Mouse (Mus musculus): ENCODE data around the gene Plcb3. TPM values are rescaled to one million over a fixed set of nuclear protein-coding genes. Genes with fewer than 3 reads are reported as not detected.
"Not testable (repeated sequence)": the region's sequence is repeated elsewhere in the genome, so short reads cannot be mapped to it uniquely, and the experiment has no call there.

The Plcb3 gene
- polyA plus RNA-seq, 1 experiment from 2014 or later: 44.8 TPM

GRCm38 (mm10) chr19:6997721-6998290, 21.5 kb upstream of the Plcb3 start:
- 89% methylated on average over 9 of the region's 9 CpGs for WGBS
- H3K27ac ChIP-seq: no peak overlapping the region

GRCm38 (mm10) chr19:6996006-6996405, 19.7 kb upstream of the Plcb3 start, which contains the start of the genes Nudt22 and Trpt1:
Gene Nudt22, minus strand, starts transcription at chr19:6996117.
Gene Trpt1, plus strand, starts transcription at chr19:6996131.
- H3K27me3 ChIP-seq: no peaks in the 10 kb centered on the region
- under 1% methylated on average over 24 of the region's 24 CpGs for WGBS
- peak; percentile 80 for ATAC-seq (replicated peaks; ENCODE audit: low FRiP score)
- peak within 1 kb of the TSS; percentile 82 for H3K4me2 ChIP-seq
- peaks cover 54% of the 10 kb centered on the region for H3K4me1 ChIP-seq
- H3K27ac ChIP-seq: peak within 1 kb of the TSS; percentile 80
- H3K4me3 ChIP-seq (replicated peaks): peak within 1 kb of the TSS; percentile 58
- H3K36me3 ChIP-seq: peaks cover 24% of the 10 kb centered on the region
- H3K9ac ChIP-seq: peak within 1 kb of the TSS; percentile 72
- H3K9me3 ChIP-seq (replicated peaks): no peaks in the 10 kb centered on the region

More at GRCm38 (mm10) chr19:6997721-6998290, 21.5 kb upstream of the Plcb3 start:
- Histone ChIP-seq H3K9me3 (replicated peaks) (no peaks in the 10 kb centered on the region), H3K4me3 (replicated peaks) (no peak overlapping the region), H3K4me1 (peaks cover 44% of the 10 kb centered on the region), H3K4me2 (no peak overlapping the region), H3K36me3 (peaks cover 24% of the 10 kb centered on the region), H3K9ac (no peak overlapping the region), H3K27me3 (no peaks in the 10 kb centered on the region)
- ATAC-seq (replicated peaks; ENCODE audit: low FRiP score): no peak

DNA sequence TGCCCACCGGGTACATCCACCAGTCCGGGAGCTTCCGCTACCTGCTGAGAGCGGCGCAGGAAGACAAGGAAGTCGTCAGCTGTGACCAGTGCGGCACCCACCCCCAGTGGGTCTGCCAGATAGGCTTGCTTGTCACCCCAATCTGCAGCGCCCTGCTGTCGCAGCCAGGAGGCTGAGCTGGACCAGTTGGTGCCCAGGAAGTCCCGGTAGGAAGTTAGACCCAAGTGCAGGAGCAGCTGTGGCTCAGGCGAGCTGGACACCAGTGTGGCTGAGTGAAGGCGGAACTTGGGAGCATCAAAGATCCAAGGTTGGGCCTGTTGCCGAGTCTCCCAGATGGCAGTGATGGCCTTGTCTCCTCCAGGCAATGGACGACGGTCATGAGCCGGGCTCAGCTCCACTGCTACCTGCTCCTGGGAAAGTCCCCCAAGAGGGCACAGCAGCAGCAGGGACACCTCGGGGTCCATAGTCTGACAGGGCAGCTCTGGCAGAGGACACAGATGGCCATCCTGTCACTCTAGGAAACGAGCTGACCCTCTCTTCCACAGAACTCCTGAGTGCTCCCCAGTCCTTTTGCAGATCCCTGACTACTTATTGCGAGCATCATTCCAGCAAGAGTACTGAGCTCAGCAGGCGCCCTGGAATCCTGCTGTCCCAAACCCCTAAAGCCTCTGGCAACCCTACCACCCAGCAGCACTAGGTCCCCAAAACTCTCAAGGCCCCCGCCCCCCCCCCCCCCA, 19.2 kb upstream of the Plcb3 start:
- H3K4me2 ChIP-seq: peak overlapping the region; percentile 82

GRCm38 (mm10) chr19:6994489-6994888, 18.2 kb upstream of the Plcb3 start:
- peak overlapping the region; percentile 58 for H3K4me3 ChIP-seq (replicated peaks)
- H3K4me2 ChIP-seq: peak overlapping the region; percentile 82
- ATAC-seq (replicated peaks; ENCODE audit: low FRiP score): no peak
- H3K27me3 ChIP-seq: no peaks in the 10 kb centered on the region
- H3K9me3 ChIP-seq (replicated peaks): no peaks in the 10 kb centered on the region
- peak overlapping the region; percentile 39; the same call in 1 of the 2 replicates for H3K27ac ChIP-seq
- H3K4me1 ChIP-seq: peaks cover 56% of the 10 kb centered on the region
- peaks cover 14% of the 10 kb centered on the region for H3K36me3 ChIP-seq
- 0 out of 2 replicates have a peak overlapping the region, but pooled peaks have one; percentile 72 for H3K9ac ChIP-seq
- 71% methylated on average over 8 of the region's 8 CpGs for WGBS

More for the DNA sequence above, 19.2 kb upstream of the Plcb3 start:
- Histone ChIP-seq H3K9ac (peak overlapping the region; percentile 72), H3K4me3 (replicated peaks) (peak overlapping the region; percentile 58), H3K36me3 (peaks cover 23% of the 10 kb centered on the region), H3K4me1 (peaks cover 54% of the 10 kb centered on the region), H3K27me3 (no peaks in the 10 kb centered on the region), H3K27ac (peak overlapping the region; percentile 68), H3K9me3 (replicated peaks) (no peaks in the 10 kb centered on the region)
- no peak for ATAC-seq (replicated peaks; ENCODE audit: low FRiP score)
- WGBS: 42% methylated on average over 21 of the region's 21 CpGs

GRCm38 (mm10) chr19:6994002-6994401, 17.7 kb upstream of the Plcb3 start:
- peaks cover 12% of the 10 kb centered on the region for H3K36me3 ChIP-seq
- H3K4me2 ChIP-seq: peak overlapping the region; percentile 82; the same call in 1 of the 2 replicates
- H3K27ac ChIP-seq: no peak overlapping the region
- WGBS: 87% methylated on average over 8 of the region's 8 CpGs
- ATAC-seq (replicated peaks; ENCODE audit: low FRiP score): no peak
- no peaks in the 10 kb centered on the region for H3K9me3 ChIP-seq (replicated peaks)
- H3K27me3 ChIP-seq: no peaks in the 10 kb centered on the region
- no peak overlapping the region for H3K9ac ChIP-seq
- H3K4me1 ChIP-seq: peaks cover 56% of the 10 kb centered on the region
- no peak overlapping the region; the same call in 1 of the 2 replicates for H3K4me3 ChIP-seq (replicated peaks)

GRCm38 (mm10) chr19:6993011-6993770, 16.9 kb upstream of the Plcb3 start:
- H3K9me3 ChIP-seq (replicated peaks): no peaks in the 10 kb centered on the region
- no peak for ATAC-seq (replicated peaks; ENCODE audit: low FRiP score)
- 60% methylated on average over 14 of the region's 14 CpGs for whole genome bisulfite sequencing
- peak overlapping the region; percentile 56 for H3K9ac ChIP-seq
- peak overlapping the region; percentile 62 for H3K4me3 ChIP-seq (replicated peaks)
- peak overlapping the region; percentile 81 for H3K4me2 ChIP-seq
- peaks cover 59% of the 10 kb centered on the region for H3K4me1 ChIP-seq
- no peaks in the 10 kb centered on the region for H3K27me3 ChIP-seq
- peak overlapping the region; percentile 74 for H3K27ac ChIP-seq
- H3K36me3 ChIP-seq: peaks cover 4% of the 10 kb centered on the region

GRCm38 (mm10) chr19:6992011-6992858, 16.0 kb upstream of the Plcb3 start, which contains the start of gene Dnajc4:
Gene Dnajc4, minus strand, starts transcription at chr19:6992572.
- H3K36me3 ChIP-seq: peaks cover 3% of the 10 kb centered on the region; the same call in 1 of the 2 replicates

DNA sequence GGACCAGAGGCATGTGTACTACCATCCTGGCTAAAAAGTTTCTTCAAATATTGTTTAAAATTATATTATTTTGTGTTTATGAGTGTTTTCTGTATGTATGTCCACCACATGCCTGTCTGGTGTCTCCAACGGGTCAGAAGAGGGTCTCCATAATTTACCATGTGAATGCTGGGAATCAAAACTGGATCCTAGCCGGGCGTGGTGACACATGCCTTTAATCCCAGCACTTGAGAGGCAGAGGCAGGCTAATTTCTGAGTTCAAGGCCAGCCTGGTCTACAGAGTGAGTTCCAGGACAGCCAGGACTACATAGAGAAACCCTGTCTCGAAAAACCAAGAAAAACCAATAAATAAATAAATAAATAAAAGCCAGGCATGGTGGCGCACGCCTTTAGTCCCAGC, 14.9 kb upstream of the Plcb3 start:
- H3K4me2 ChIP-seq; ATAC-seq (replicated peaks; ENCODE audit: low FRiP score); H3K27ac ChIP-seq; H3K9me3 ChIP-seq (replicated peaks); H3K9ac ChIP-seq; H3K36me3 ChIP-seq; H3K4me3 ChIP-seq (replicated peaks); H3K27me3 ChIP-seq: not testable (repeated sequence)
- WGBS: 90% methylated on average over 6 of the region's 6 CpGs
- peaks cover 56% of the 10 kb centered on the region for H3K4me1 ChIP-seq

More at GRCm38 (mm10) chr19:6992011-6992858, 16.0 kb upstream of the Plcb3 start, which contains the start of gene Dnajc4:
- Histone ChIP-seq H3K9me3 (replicated peaks) (no peaks in the 10 kb centered on the region), H3K27ac (peak within 1 kb of the TSS; percentile 74), H3K27me3 (no peaks in the 10 kb centered on the region), H3K9ac (peak within 1 kb of the TSS; percentile 59), H3K4me2 (peak within 1 kb of the TSS; percentile 81), H3K4me3 (replicated peaks) (peak within 1 kb of the TSS; percentile 62), H3K4me1 (peaks cover 59% of the 10 kb centered on the region)
- ATAC-seq (replicated peaks; ENCODE audit: low FRiP score): peak; percentile 93
- 2% methylated on average over 37 of the region's 37 CpGs for WGBS

GRCm38 (mm10) chr19:6990712-6991111, 14.4 kb upstream of the Plcb3 start:
- no peak overlapping the region for H3K9ac ChIP-seq
- no peak overlapping the region for H3K27ac ChIP-seq
- 84% methylated on average over 6 of the region's 6 CpGs for WGBS
- no peak overlapping the region for H3K4me3 ChIP-seq (replicated peaks)
- no peak for ATAC-seq (replicated peaks; ENCODE audit: low FRiP score)
- H3K4me1 ChIP-seq: peaks cover 58% of the 10 kb centered on the region
- H3K36me3 ChIP-seq: peaks cover 3% of the 10 kb centered on the region; the same call in 1 of the 2 replicates
- no peaks in the 10 kb centered on the region for H3K27me3 ChIP-seq
- no peak overlapping the region for H3K4me2 ChIP-seq
- no peaks in the 10 kb centered on the region for H3K9me3 ChIP-seq (replicated peaks)

DNA sequence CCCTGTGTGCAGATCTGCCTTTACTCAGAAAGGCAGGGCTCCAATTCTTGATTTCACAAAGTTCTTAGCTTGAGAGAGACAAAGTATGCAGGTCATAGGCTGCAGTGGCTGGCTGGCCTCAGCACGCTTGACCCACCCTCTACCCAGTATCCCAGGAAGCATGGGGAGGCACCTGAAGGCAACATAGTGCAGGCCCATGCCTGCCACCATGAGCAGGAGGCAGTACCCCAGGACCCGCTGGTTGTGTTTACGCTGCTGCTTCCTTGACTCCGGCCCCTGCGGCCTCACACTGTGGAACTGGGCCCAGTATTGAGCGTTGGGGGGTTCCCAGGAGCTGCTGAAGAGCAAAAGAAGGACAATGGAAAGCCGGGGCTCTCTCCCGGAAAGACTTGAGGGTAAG, 13.0 kb upstream of the Plcb3 start:
- ATAC-seq (replicated peaks; ENCODE audit: low FRiP score): no peak
- Histone ChIP-seq H3K4me3 (replicated peaks) (no peak overlapping the region), H3K36me3 (peaks cover 14% of the 10 kb centered on the region), H3K9ac (no peak overlapping the region), H3K27me3 (no peaks in the 10 kb centered on the region), H3K27ac (no peak overlapping the region), H3K9me3 (replicated peaks) (no peaks in the 10 kb centered on the region), H3K4me1 (peaks cover 46% of the 10 kb centered on the region), H3K4me2 (no peak overlapping the region)
- 92% methylated on average over 8 of the region's 8 CpGs for WGBS

DNA sequence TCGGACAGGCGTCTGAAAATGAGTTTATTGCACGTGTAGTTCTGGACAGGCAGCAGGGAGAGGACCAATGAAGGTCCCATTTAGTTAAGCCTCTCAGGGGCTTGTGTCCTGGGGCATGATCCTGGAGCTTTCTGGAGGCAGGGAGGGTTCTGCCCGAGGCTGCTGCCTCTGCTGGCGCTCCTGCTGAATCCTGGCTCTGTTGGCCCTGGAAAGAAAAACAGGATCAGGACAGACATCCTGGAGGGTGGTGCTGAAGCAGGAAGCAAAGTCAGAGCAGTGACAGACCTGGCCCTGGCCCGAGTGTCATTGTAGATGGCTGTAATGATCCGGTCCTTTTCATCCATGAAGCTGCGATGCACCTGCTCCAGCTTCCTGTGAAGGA, 11.6 kb upstream of the Plcb3 start:
- H3K4me1 ChIP-seq: peaks cover 35% of the 10 kb centered on the region
- peak overlapping the region; percentile 82 for H3K4me3 ChIP-seq (replicated peaks)
- H3K27ac ChIP-seq: peak overlapping the region; percentile 90
- WGBS: 2% methylated on average over 8 of the region's 8 CpGs
- peak overlapping the region; percentile 92 for H3K4me2 ChIP-seq
- peak overlapping the region; percentile 91 for H3K9ac ChIP-seq
- ATAC-seq (replicated peaks; ENCODE audit: low FRiP score): no peak
- no peaks in the 10 kb centered on the region for H3K9me3 ChIP-seq (replicated peaks)
- no peaks in the 10 kb centered on the region for H3K27me3 ChIP-seq
- peaks cover 25% of the 10 kb centered on the region for H3K36me3 ChIP-seq

Data from kidney, embryonic 15.5 days (tissue).